Mouse (Mus musculus): Measurements from ENCODE around the gene Atoh8. TPM values are rescaled to one million over a fixed set of nuclear protein-coding genes. Genes with fewer than 3 reads are reported as not detected.

Atoh8 gene
- polyA plus RNA-seq, 1 experiment: 34.4 TPM

DNA sequence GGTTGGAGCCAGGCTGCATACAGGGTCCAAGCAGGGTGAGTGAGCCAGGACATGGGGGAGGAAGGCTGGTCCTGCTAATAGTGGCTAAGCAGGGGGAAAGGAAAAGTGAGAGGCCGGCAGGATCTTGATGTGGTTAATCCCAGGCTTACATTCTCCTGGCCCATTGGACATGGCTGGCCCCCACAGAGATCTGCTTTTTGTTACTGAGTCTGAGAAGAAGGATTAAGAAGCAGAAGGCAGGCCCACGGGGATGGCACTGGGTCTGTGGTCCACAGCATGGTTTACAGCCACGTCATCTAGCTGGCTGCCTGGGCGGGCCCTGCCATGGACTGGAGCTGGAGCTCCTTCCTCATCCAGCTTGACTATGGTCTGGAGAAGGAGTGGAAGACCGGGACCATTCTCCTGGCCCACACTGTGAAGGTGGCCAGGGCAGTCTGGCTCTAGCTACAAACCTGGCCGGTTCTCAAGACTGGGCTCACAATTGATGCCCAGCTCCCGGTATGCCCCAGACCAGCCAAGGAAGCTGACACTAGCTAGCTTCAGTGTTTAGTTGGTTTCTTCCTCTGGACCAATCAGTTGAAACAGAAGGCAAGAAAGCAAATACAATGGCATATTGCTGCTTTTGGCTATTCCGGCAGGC is 26.9 kb downstream of the Atoh8 start:
- Histone ChIP-seq H3K27me3 (ENCODE audit: control insufficient read depth, insufficient read depth, insufficient read length) (no peaks in the 10 kb centered on the region), H3K4me3 (ENCODE audit: insufficient read depth, poor library complexity, severe bottlenecking) (no peak overlapping the region), H3K79me2 (ENCODE audit: control insufficient read depth, insufficient read depth) (peaks cover under 1% of the 10 kb centered on the region), H3K79me3 (ENCODE audit: low read depth) (no peaks in the 10 kb centered on the region), H3K36me3 (ENCODE audit: control insufficient read depth, insufficient read depth) (peaks cover 11% of the 10 kb centered on the region), H3ac (ENCODE audit: control insufficient read depth, insufficient read length, low read depth) (no peak overlapping the region)
- TF ChIP-seq MYOG (IDR thresholded peaks at IDR 0.05; ENCODE audit: control insufficient read depth, extremely low read depth, insufficient read length) (no peak), FOSL1 (IDR thresholded peaks at IDR 0.05; ENCODE audit: insufficient read depth, low read length, poor library complexity, severe bottlenecking) (no peak), MYOD1 (IDR thresholded peaks at IDR 0.05; ENCODE audit: control insufficient read depth, insufficient read length, low read depth) (no peak), USF1 (IDR thresholded peaks at IDR 0.05; ENCODE audit: low read depth) (no peak), CEBPB (IDR thresholded peaks at IDR 0.05; ENCODE audit: low read depth) (no peak), CTCF (IDR thresholded peaks at IDR 0.05; ENCODE audit: control insufficient read depth, insufficient read depth, insufficient read length) (no peak), MAX (IDR thresholded peaks at IDR 0.05) (no peak)

DNA sequence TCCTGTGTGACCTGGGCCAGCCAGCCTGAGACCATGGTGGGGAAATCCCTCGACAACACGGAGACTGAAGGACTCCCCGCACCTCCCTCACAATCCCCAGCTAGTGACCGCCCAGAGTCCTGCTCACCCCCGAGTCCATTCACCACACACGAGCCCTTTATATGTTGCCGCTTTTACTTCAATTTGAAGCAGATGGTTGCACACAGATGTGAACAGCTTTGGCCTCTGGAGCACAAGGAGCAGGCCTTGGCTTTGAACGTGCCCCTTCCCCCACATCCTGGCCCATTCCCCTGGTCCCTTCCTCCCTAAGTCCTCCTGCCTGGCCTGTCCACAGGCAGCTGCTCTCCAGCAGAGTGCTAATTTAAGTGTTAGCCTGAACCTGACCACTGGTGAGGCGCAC is 29.4 kb downstream of the Atoh8 start:
- Histone ChIP-seq H3K4me3 (ENCODE audit: insufficient read depth, poor library complexity, severe bottlenecking) (no peak overlapping the region), H3K36me3 (ENCODE audit: control insufficient read depth, insufficient read depth) (peaks cover 11% of the 10 kb centered on the region), H3K27me3 (ENCODE audit: control insufficient read depth, insufficient read depth, insufficient read length) (no peaks in the 10 kb centered on the region), H3K79me2 (ENCODE audit: control insufficient read depth, insufficient read depth) (no peaks in the 10 kb centered on the region), H3ac (ENCODE audit: control insufficient read depth, insufficient read length, low read depth) (no peak overlapping the region), H3K79me3 (ENCODE audit: low read depth) (no peaks in the 10 kb centered on the region)
- TF ChIP-seq CEBPB (IDR thresholded peaks at IDR 0.05; ENCODE audit: low read depth) (no peak), FOSL1 (IDR thresholded peaks at IDR 0.05; ENCODE audit: insufficient read depth, low read length, poor library complexity, severe bottlenecking) (no peak), USF1 (IDR thresholded peaks at IDR 0.05; ENCODE audit: low read depth) (no peak), MYOD1 (IDR thresholded peaks at IDR 0.05; ENCODE audit: control insufficient read depth, insufficient read length, low read depth) (no peak), MAX (IDR thresholded peaks at IDR 0.05) (no peak), MYOG (IDR thresholded peaks at IDR 0.05; ENCODE audit: control insufficient read depth, extremely low read depth, insufficient read length) (no peak), CTCF (IDR thresholded peaks at IDR 0.05; ENCODE audit: control insufficient read depth, insufficient read depth, insufficient read length) (no peak)

DNA sequence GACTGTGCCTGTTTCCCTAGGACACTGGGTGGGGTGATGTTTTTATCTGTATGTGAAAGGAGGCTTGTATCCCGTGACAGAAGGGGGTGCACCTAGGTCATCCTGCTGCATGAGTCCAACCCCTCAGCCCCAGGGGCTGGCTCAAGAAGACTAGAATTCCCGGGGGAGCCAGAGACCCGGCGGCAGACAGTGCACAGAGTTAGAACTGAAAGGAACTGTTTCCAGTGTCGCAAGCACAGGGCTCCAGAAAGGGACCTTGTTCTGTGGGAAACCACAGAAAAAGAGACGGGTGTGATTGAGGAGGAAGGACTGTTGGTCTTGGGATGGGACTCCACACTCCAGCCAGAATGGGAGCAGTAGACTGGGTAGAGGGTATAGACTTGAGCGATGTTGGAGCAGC is 30.5 kb downstream of the Atoh8 start:
- no peaks in the 10 kb centered on the region for H3K27me3 ChIP-seq (ENCODE audit: control insufficient read depth, insufficient read depth, insufficient read length)
- peaks cover 11% of the 10 kb centered on the region for H3K36me3 ChIP-seq (ENCODE audit: control insufficient read depth, insufficient read depth)
- H3ac ChIP-seq (ENCODE audit: control insufficient read depth, insufficient read length, low read depth): no peak overlapping the region
- H3K4me3 ChIP-seq (ENCODE audit: insufficient read depth, poor library complexity, severe bottlenecking): no peak overlapping the region
- TF ChIP-seq MAX (IDR thresholded peaks at IDR 0.05) (no peak), CEBPB (IDR thresholded peaks at IDR 0.05; ENCODE audit: low read depth) (peak; percentile 18)
- H3K79me3 ChIP-seq (ENCODE audit: low read depth): no peaks in the 10 kb centered on the region
- no peaks in the 10 kb centered on the region for H3K79me2 ChIP-seq (ENCODE audit: control insufficient read depth, insufficient read depth)

DNA sequence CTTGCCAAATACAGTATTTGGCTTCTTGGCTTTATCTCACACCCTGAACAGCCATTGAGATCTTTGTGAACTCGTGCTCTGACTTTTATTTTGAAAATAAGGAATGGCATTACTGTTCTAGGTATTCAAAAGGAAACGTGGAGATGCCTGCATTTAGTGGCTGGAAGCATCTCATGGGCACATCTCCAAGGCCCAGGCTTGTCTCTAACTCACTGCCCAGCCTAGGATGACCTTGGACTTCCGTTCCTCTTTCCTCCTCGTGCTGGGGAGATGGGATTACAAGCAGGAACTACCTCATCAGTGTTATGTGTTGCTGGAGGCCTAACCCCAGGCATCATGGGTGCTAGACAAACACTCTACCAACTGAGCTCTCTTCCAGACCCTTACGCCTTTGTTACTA is 32.1 kb downstream of the Atoh8 start:
- Histone ChIP-seq H3ac (ENCODE audit: control insufficient read depth, insufficient read length, low read depth) (no peak overlapping the region), H3K79me3 (ENCODE audit: low read depth) (no peaks in the 10 kb centered on the region), H3K79me2 (ENCODE audit: control insufficient read depth, insufficient read depth) (no peaks in the 10 kb centered on the region), H3K4me3 (ENCODE audit: insufficient read depth, poor library complexity, severe bottlenecking) (no peak overlapping the region), H3K27me3 (ENCODE audit: control insufficient read depth, insufficient read depth, insufficient read length) (no peaks in the 10 kb centered on the region), H3K36me3 (ENCODE audit: control insufficient read depth, insufficient read depth) (peaks cover 11% of the 10 kb centered on the region)
- no peak for TF ChIP-seq MYOD1 (IDR thresholded peaks at IDR 0.05; ENCODE audit: control insufficient read depth, insufficient read length, low read depth)
- TF ChIP-seq FOSL1 (IDR thresholded peaks at IDR 0.05; ENCODE audit: insufficient read depth, low read length, poor library complexity, severe bottlenecking): no peak
- TF ChIP-seq MYOG (IDR thresholded peaks at IDR 0.05; ENCODE audit: control insufficient read depth, extremely low read depth, insufficient read length): no peak
- TF ChIP-seq MAX (IDR thresholded peaks at IDR 0.05): no peak
- TF ChIP-seq USF1 (IDR thresholded peaks at IDR 0.05; ENCODE audit: low read depth): no peak
- no peak for TF ChIP-seq CEBPB (IDR thresholded peaks at IDR 0.05; ENCODE audit: low read depth)
- TF ChIP-seq CTCF (IDR thresholded peaks at IDR 0.05; ENCODE audit: control insufficient read depth, insufficient read depth, insufficient read length): no peak

DNA sequence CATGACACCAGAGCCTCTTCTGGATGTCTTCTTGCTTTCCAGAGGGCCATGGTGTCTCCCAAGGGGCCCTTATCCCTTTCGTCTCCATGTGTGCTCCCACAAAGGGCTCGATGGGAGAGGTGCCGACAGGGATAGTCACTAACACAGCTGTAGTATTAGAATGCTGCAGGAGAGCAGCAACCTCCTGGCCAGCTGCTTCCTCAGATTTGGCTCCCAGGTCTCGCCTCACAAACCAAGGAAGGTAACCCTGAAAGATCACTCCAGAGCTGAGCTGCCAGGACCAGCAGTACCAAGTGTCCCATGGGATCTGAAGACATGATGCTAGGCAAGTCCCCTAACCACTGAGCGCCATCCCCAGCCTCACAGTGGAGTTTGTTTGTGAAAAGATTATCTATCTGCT is 32.6 kb downstream of the Atoh8 start:
- Histone ChIP-seq H3ac (ENCODE audit: control insufficient read depth, insufficient read length, low read depth) (no peak overlapping the region), H3K79me2 (ENCODE audit: control insufficient read depth, insufficient read depth) (no peaks in the 10 kb centered on the region), H3K36me3 (ENCODE audit: control insufficient read depth, insufficient read depth) (peaks cover 11% of the 10 kb centered on the region)

More for the DNA sequence above, 32.6 kb downstream of the Atoh8 start:
- TF ChIP-seq MYOG (IDR thresholded peaks at IDR 0.05; ENCODE audit: control insufficient read depth, extremely low read depth, insufficient read length) (no peak), FOSL1 (IDR thresholded peaks at IDR 0.05; ENCODE audit: insufficient read depth, low read length, poor library complexity, severe bottlenecking) (no peak), MAX (IDR thresholded peaks at IDR 0.05) (no peak), CTCF (IDR thresholded peaks at IDR 0.05; ENCODE audit: control insufficient read depth, insufficient read depth, insufficient read length) (no peak), USF1 (IDR thresholded peaks at IDR 0.05; ENCODE audit: low read depth) (no peak), CEBPB (IDR thresholded peaks at IDR 0.05; ENCODE audit: low read depth) (no peak), MYOD1 (IDR thresholded peaks at IDR 0.05; ENCODE audit: control insufficient read depth, insufficient read length, low read depth) (no peak)
- no peaks in the 10 kb centered on the region for H3K27me3 ChIP-seq (ENCODE audit: control insufficient read depth, insufficient read depth, insufficient read length)
- no peaks in the 10 kb centered on the region for H3K79me3 ChIP-seq (ENCODE audit: low read depth)
- no peak overlapping the region for H3K4me3 ChIP-seq (ENCODE audit: insufficient read depth, poor library complexity, severe bottlenecking)
